Mouse (Mus musculus) adrenal gland (tissue): ENCODE results near the gene Clip1.

Experiments
- intact Hi-C: fragments of 180-260 bp; cut with DNase I; formaldehyde crosslinking; loops from one replicate; pipeline ENCODE4 v1.15.1; 2025

The Clip1 gene

GRCm38 (mm10) chr5:123675221-123675620 is 9.2 kb downstream of the Clip1 start:
- intact Hi-C loops = no loop called here

- intact Hi-C loops = no loop called here
Observed at GRCm38 (mm10) chr5:123671473-123671820, 13.0 kb downstream of the Clip1 start.

- intact Hi-C loops = no loop called here
Observed at GRCm38 (mm10) chr5:123670800-123671472, 13.5 kb downstream of the Clip1 start.

GRCm38 (mm10) chr5:123669991-123670799 is 14.2 kb downstream of the Clip1 start:
- intact Hi-C loops = no loop called here

GRCm38 (mm10) chr5:123667915-123668314 is 16.5 kb downstream of the Clip1 start:
- intact Hi-C loops = no loop called here

GRCm38 (mm10) chr5:123665956-123666355 is 18.5 kb downstream of the Clip1 start:
- intact Hi-C loops = no loop called here

GRCm38 (mm10) chr5:123664329-123664728 is 20.1 kb downstream of the Clip1 start:
- intact Hi-C loops = no loop called here

GRCm38 (mm10) chr5:123662059-123662458 is 22.4 kb downstream of the Clip1 start:
- intact Hi-C loops = no loop called here

- intact Hi-C loops = no loop called here
Observed at GRCm38 (mm10) chr5:123661602-123662001, 22.8 kb downstream of the Clip1 start.

- intact Hi-C loops = no loop called here
Observed at GRCm38 (mm10) chr5:123657651-123658050, 26.8 kb downstream of the Clip1 start.

- intact Hi-C loops = no loop called here
Observed at GRCm38 (mm10) chr5:123654937-123655336, 29.5 kb downstream of the Clip1 start.

GRCm38 (mm10) chr5:123653287-123653801 is 31.1 kb downstream of the Clip1 start:
- intact Hi-C loops = no loop called here

GRCm38 (mm10) chr5:123650825-123651224 is 33.6 kb downstream of the Clip1 start:
- intact Hi-C loops = no loop called here

GRCm38 (mm10) chr5:123642401-123642800 is 42.0 kb downstream of the Clip1 start:
- intact Hi-C loops = no loop called here

- intact Hi-C loops = no loop called here
Observed at GRCm38 (mm10) chr5:123641259-123641900, 43.0 kb downstream of the Clip1 start.

GRCm38 (mm10) chr5:123640181-123640580 is 44.2 kb downstream of the Clip1 start:
- intact Hi-C loops = no loop called here

GRCm38 (mm10) chr5:123631210-123631609 is 53.2 kb downstream of the Clip1 start:
- intact Hi-C loops = no loop called here

GRCm38 (mm10) chr5:123626631-123627030 is 57.8 kb downstream of the Clip1 start:
- intact Hi-C loops = loop anchor here (1.0 to 10.0 kb wide), 2 partner anchors 73 to 278 kb away; partner anchors contain the start of gene Denr

- intact Hi-C loops = loop anchor here (10.0 kb wide), 1 partner anchor 282 kb away; the partner anchor contains the start of gene Denr
Observed at GRCm38 (mm10) chr5:123622421-123622820, 62.0 kb downstream of the Clip1 start.

- intact Hi-C loops = loop anchor here (10.0 kb wide), 1 partner anchor 94 kb away; the partner anchor contains the start of genes Diablo and Gm49027
Observed at GRCm38 (mm10) chr5:123618558-123618957, 65.9 kb downstream of the Clip1 start.

GRCm38 (mm10) chr5:123614246-123614645 is 70.2 kb downstream of the Clip1 start:
- intact Hi-C loops = loop anchor here (5.0 to 10.0 kb wide), 2 partner anchors 37 to 89 kb away; partner anchors contain the start of genes Diablo and Gm49027
